Mouse (Mus musculus): Measurements from ENCODE around the gene Wfdc13. TPM values are rescaled to one million over a fixed set of nuclear protein-coding genes. Genes with fewer than 3 reads are reported as not detected.

Wfdc13 gene
- polyA plus RNA-seq, 1 experiment from 2014 or later = 4.2 TPM

DNA sequence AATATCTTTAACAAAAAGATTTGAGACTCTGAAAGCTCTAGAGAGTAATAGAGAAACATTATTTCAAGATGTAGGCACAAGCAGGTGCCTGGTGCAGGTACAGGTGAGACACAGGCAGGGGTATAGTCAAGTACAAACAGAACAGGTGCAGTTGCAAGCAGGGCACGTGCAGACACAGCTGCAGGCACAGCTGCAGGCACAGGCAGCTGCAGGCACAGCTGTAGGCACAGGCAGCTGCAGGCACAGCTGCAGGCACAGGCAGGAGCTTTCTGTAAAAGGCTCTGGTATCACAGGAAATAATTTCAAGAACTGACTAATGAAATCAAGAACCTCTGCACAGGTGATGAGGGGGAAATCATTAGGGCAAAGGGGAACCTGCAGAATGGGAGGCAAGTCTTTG lies 14.0 kb upstream of the Wfdc13 start:
- Histone ChIP-seq H3K36me3 (ENCODE audit: control insufficient read depth, insufficient read depth, low read length) (no peaks in the 10 kb centered on the region), H3K9ac (ENCODE audit: low read length) (no peak overlapping the region), H3K4me3 (replicated peaks; ENCODE audit: low read length) (no peak overlapping the region), H3K27me3 (ENCODE audit: control insufficient read depth, insufficient read depth, low read length) (no peaks in the 10 kb centered on the region), H3K4me2 (ENCODE audit: low read depth, low read length) (no peak overlapping the region), H3K4me1 (ENCODE audit: control insufficient read depth, insufficient read depth, low read length) (no peaks in the 10 kb centered on the region), H3K9me3 (replicated peaks; ENCODE audit: control insufficient read depth, low read length) (0 out of 2 replicates have a peak, but pooled peaks cover 3% of the 10 kb centered on the region), H3K27ac (ENCODE audit: low read length) (no peak overlapping the region)
- no peak for ATAC-seq (ENCODE audit: insufficient read depth, low FRiP score)
- 4% methylated on average over 1 of the region's 1 CpGs for WGBS

DNA sequence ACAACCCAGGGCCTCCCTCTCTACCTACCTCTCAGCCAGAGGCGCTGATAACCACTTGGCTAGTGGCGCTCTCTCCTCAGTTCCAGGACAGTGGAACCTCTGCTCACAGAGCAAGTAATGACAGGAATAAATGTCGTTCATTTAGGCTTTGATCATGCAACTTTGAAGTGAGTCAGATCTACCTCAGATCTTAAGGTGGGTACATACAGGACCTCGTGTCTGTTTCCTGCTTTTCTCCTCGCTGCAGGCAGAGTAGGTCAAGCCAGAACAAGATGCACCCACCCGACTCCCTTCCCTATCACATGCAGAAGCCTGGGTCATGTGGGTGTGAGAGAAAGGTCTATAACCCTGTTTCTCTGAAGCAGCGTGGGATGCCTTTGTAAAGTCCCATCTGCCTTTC lies 10.9 kb upstream of the Wfdc13 start, which contains the start of gene Wfdc11:
Gene Wfdc11, minus strand, starts transcription at position 101 of the 400 bp plus-strand sequence.
- Histone ChIP-seq H3K36me3 (ENCODE audit: control insufficient read depth, insufficient read depth, low read length) (no peaks in the 10 kb centered on the region), H3K4me2 (ENCODE audit: low read depth, low read length) (no peak within 1 kb of the TSS), H3K4me3 (replicated peaks; ENCODE audit: low read length) (no peak within 1 kb of the TSS), H3K27ac (ENCODE audit: low read length) (no peak within 1 kb of the TSS), H3K9me3 (replicated peaks; ENCODE audit: control insufficient read depth, low read length) (0 out of 2 replicates have a peak, but pooled peaks cover 3% of the 10 kb centered on the region), H3K9ac (ENCODE audit: low read length) (no peak within 1 kb of the TSS), H3K27me3 (ENCODE audit: control insufficient read depth, insufficient read depth, low read length) (no peaks in the 10 kb centered on the region), H3K4me1 (ENCODE audit: control insufficient read depth, insufficient read depth, low read length) (0 out of 2 replicates have a peak, but pooled peaks cover 4% of the 10 kb centered on the region)
- 73% methylated on average over 7 of the region's 7 CpGs for WGBS
- no peak for ATAC-seq (ENCODE audit: insufficient read depth, low FRiP score)

DNA sequence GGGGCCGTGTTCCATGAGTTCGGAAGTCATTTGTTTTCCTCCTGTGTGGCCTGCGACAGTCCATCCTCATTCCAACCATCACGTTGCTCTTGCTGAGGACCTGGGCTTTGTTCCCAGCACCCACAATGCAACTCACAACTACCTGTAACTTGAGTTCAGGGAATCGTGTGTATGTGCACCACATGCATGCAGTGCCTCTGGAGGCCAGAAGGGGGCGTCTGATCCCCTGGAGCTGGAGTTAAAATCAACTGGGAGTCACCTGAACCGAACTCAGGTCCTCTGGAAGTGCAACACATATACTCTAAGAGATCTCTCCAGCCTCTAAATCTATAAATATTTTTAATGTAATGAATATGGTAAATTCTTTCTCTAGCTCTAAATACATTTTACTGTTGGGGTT lies 8.8 kb upstream of the Wfdc13 start:
- no peaks in the 10 kb centered on the region for H3K27me3 ChIP-seq (ENCODE audit: control insufficient read depth, insufficient read depth, low read length)
- 80% methylated on average over 7 of the region's 7 CpGs for WGBS
- 0 out of 2 replicates have a peak, but pooled peaks cover 4% of the 10 kb centered on the region for H3K4me1 ChIP-seq (ENCODE audit: control insufficient read depth, insufficient read depth, low read length)
- 0 out of 2 replicates have a peak, but pooled peaks cover 3% of the 10 kb centered on the region for H3K9me3 ChIP-seq (replicated peaks; ENCODE audit: control insufficient read depth, low read length)
- ATAC-seq (ENCODE audit: insufficient read depth, low FRiP score) = no peak
- no peaks in the 10 kb centered on the region for H3K36me3 ChIP-seq (ENCODE audit: control insufficient read depth, insufficient read depth, low read length)
- no peak overlapping the region for H3K27ac ChIP-seq (ENCODE audit: low read length)
- H3K4me2 ChIP-seq (ENCODE audit: low read depth, low read length) = no peak overlapping the region
- H3K9ac ChIP-seq (ENCODE audit: low read length) = no peak overlapping the region
- H3K4me3 ChIP-seq (replicated peaks; ENCODE audit: low read length) = no peak overlapping the region

DNA sequence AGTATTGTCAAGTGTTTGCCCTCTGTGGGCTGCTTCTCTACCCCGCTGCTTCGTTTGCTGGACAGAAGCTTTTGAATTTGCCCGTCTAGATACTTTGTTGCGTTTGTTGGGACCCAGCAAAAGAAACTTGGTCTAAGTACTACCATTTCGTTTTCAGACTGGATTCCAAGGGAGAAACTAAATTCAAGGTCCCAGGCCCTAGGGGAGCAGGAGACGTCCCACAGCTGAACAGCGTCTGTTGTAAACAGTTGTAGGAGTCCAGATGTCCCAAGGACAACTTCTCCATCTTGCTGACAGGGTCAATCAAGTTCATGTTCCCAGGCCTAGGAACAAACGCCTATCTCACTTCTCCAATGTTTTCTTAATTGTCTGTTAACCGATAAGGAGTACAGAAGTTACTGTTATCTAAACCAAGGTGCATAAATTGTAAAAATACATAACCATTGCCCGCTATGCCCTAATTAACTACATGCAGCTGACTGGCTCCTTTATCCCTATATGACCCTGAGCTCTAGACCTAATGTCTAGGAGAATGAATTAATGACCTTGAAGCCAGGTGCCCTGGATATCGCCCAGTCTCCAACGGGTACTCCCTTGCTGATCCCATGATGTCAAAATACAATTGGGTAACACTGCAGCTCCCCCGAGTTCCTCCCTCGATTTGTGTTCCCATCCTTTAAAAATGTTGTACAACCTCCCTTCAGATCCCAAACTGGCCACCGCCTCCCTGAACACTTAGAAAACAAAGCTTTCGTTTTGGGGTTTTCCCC lies 7.8 kb upstream of the Wfdc13 start:
- Histone ChIP-seq H3K4me2 (ENCODE audit: low read depth, low read length) (no peak overlapping the region), H3K9ac (ENCODE audit: low read length) (no peak overlapping the region), H3K9me3 (replicated peaks; ENCODE audit: control insufficient read depth, low read length) (0 out of 2 replicates have a peak, but pooled peaks cover 3% of the 10 kb centered on the region), H3K36me3 (ENCODE audit: control insufficient read depth, insufficient read depth, low read length) (no peaks in the 10 kb centered on the region), H3K27me3 (ENCODE audit: control insufficient read depth, insufficient read depth, low read length) (no peaks in the 10 kb centered on the region), H3K4me3 (replicated peaks; ENCODE audit: low read length) (no peak overlapping the region), H3K4me1 (ENCODE audit: control insufficient read depth, insufficient read depth, low read length) (0 out of 2 replicates have a peak, but pooled peaks cover 4% of the 10 kb centered on the region), H3K27ac (ENCODE audit: low read length) (no peak overlapping the region)
- ATAC-seq (ENCODE audit: insufficient read depth, low FRiP score) = no peak
- WGBS = 70% methylated on average over 16 of the region's 16 CpGs

GRCm38 (mm10) chr2:164678848-164679625 lies 5.9 kb upstream of the Wfdc13 start:
- H3K4me1 ChIP-seq (ENCODE audit: control insufficient read depth, insufficient read depth, low read length) = 0 out of 2 replicates have a peak, but pooled peaks cover 4% of the 10 kb centered on the region
- peak overlapping the region; percentile 52 for H3K4me2 ChIP-seq (ENCODE audit: low read depth, low read length)
- no peaks in the 10 kb centered on the region for H3K27me3 ChIP-seq (ENCODE audit: control insufficient read depth, insufficient read depth, low read length)
- peak; percentile 79; the same call in 1 of the 2 replicates for ATAC-seq (ENCODE audit: insufficient read depth, low FRiP score)
- 0 out of 2 replicates have a peak overlapping the region, but pooled peaks have one; percentile 37 for H3K9ac ChIP-seq (ENCODE audit: low read length)
- no peaks in the 10 kb centered on the region for H3K9me3 ChIP-seq (replicated peaks; ENCODE audit: control insufficient read depth, low read length)
- H3K27ac ChIP-seq (ENCODE audit: low read length) = peak overlapping the region; percentile 62
- no peaks in the 10 kb centered on the region for H3K36me3 ChIP-seq (ENCODE audit: control insufficient read depth, insufficient read depth, low read length)
- WGBS = 20% methylated on average over 19 of the region's 19 CpGs
- H3K4me3 ChIP-seq (replicated peaks; ENCODE audit: low read length) = peak overlapping the region; percentile 34

DNA sequence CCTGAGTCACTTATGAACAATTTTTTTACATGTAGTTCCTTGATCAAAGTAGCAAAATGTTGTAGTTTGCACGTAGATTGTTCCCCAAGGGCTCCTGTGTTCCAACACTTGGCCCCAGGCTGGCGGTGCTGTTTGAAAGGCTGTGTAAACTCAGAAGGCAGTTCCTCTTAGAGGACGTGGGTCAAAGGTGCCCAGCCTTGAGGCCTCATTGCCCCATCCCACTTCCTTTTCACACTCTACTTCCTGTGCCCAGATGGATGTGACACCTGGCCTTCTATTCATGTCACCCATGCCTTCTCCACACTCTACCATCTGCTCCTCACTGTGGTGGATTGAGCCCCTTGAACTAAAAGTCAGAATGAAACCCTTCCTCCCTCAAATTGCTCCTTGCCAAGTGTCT lies 5.0 kb upstream of the Wfdc13 start:
- Histone ChIP-seq H3K4me2 (ENCODE audit: low read depth, low read length) (no peak overlapping the region), H3K27me3 (ENCODE audit: control insufficient read depth, insufficient read depth, low read length) (no peaks in the 10 kb centered on the region), H3K4me1 (ENCODE audit: control insufficient read depth, insufficient read depth, low read length) (0 out of 2 replicates have a peak, but pooled peaks cover 4% of the 10 kb centered on the region), H3K27ac (ENCODE audit: low read length) (no peak overlapping the region), H3K4me3 (replicated peaks; ENCODE audit: low read length) (no peak overlapping the region), H3K9ac (ENCODE audit: low read length) (no peak overlapping the region), H3K9me3 (replicated peaks; ENCODE audit: control insufficient read depth, low read length) (no peaks in the 10 kb centered on the region), H3K36me3 (ENCODE audit: control insufficient read depth, insufficient read depth, low read length) (no peaks in the 10 kb centered on the region)
- ATAC-seq (ENCODE audit: insufficient read depth, low FRiP score) = peak; percentile 54; the same call in 1 of the 2 replicates
- 20% methylated on average over 3 of the region's 3 CpGs for WGBS

DNA sequence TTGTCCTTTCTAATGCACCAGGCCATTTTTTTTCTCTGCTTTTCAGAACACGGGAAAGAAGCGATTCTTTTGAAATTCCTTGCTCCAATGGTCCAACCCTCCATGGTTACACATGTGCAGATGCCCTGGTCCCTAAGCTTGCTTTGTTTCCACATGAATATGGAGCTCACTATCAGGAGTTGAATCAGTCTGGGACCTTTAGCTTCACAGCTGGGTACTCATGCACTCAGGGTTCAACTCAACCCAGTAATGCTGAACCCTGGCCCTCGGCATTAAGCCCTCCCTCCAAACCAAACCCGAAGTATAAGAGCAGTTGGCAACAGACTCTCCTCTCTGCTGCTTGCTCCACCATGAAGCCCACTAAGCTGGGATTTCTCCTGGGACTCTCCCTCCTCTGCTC lies 13.3 kb downstream of the Wfdc13 start, which contains the start of gene Spint4:
Gene Spint4, plus strand, starts transcription at position 301 of the 400 bp plus-strand sequence.
- Histone ChIP-seq H3K4me1 (ENCODE audit: control insufficient read depth, insufficient read depth, low read length) (no peaks in the 10 kb centered on the region), H3K4me3 (replicated peaks; ENCODE audit: low read length) (no peak within 1 kb of the TSS), H3K36me3 (ENCODE audit: control insufficient read depth, insufficient read depth, low read length) (no peaks in the 10 kb centered on the region), H3K9me3 (replicated peaks; ENCODE audit: control insufficient read depth, low read length) (no peaks in the 10 kb centered on the region), H3K4me2 (ENCODE audit: low read depth, low read length) (no peak within 1 kb of the TSS), H3K9ac (ENCODE audit: low read length) (no peak within 1 kb of the TSS), H3K27me3 (ENCODE audit: control insufficient read depth, insufficient read depth, low read length) (no peaks in the 10 kb centered on the region), H3K27ac (ENCODE audit: low read length) (no peak within 1 kb of the TSS)
- no peak for ATAC-seq (ENCODE audit: insufficient read depth, low FRiP score)
- 71% methylated on average over 4 of the region's 4 CpGs for WGBS

GRCm38 (mm10) chr2:164700959-164701358 lies 16.1 kb downstream of the Wfdc13 start:
- Histone ChIP-seq H3K9ac (ENCODE audit: low read length) (no peak overlapping the region), H3K27me3 (ENCODE audit: control insufficient read depth, insufficient read depth, low read length) (no peaks in the 10 kb centered on the region), H3K4me2 (ENCODE audit: low read depth, low read length) (no peak overlapping the region), H3K36me3 (ENCODE audit: control insufficient read depth, insufficient read depth, low read length) (no peaks in the 10 kb centered on the region), H3K4me1 (ENCODE audit: control insufficient read depth, insufficient read depth, low read length) (no peaks in the 10 kb centered on the region), H3K4me3 (replicated peaks; ENCODE audit: low read length) (no peak overlapping the region), H3K9me3 (replicated peaks; ENCODE audit: control insufficient read depth, low read length) (no peaks in the 10 kb centered on the region), H3K27ac (ENCODE audit: low read length) (peak overlapping the region; percentile 21; the same call in 1 of the 2 replicates)
- ATAC-seq (ENCODE audit: insufficient read depth, low FRiP score) = peak; percentile 73
- 50% methylated on average over 5 of the region's 5 CpGs for WGBS

- no peak overlapping the region for H3K4me2 ChIP-seq (ENCODE audit: low read depth, low read length)
- ATAC-seq (ENCODE audit: insufficient read depth, low FRiP score) = no peak
- H3K9ac ChIP-seq (ENCODE audit: low read length) = no peak overlapping the region
- H3K27ac ChIP-seq (ENCODE audit: low read length) = no peak overlapping the region
- no peaks in the 10 kb centered on the region for H3K36me3 ChIP-seq (ENCODE audit: control insufficient read depth, insufficient read depth, low read length)
- 82% methylated on average over 5 of the region's 5 CpGs for WGBS
- no peaks in the 10 kb centered on the region for H3K9me3 ChIP-seq (replicated peaks; ENCODE audit: control insufficient read depth, low read length)
- H3K4me1 ChIP-seq (ENCODE audit: control insufficient read depth, insufficient read depth, low read length) = no peaks in the 10 kb centered on the region
- H3K27me3 ChIP-seq (ENCODE audit: control insufficient read depth, insufficient read depth, low read length) = no peaks in the 10 kb centered on the region
- no peak overlapping the region for H3K4me3 ChIP-seq (replicated peaks; ENCODE audit: low read length)
Measured at GRCm38 (mm10) chr2:164701761-164702160, 16.9 kb downstream of the Wfdc13 start.
